Mouse (Mus musculus): ENCODE measurements at regions not wholly inside any gene's neighbourhood (a gene's known extent, or its start where the extent isn't known, plus 50 kb on each side); places are given as distances from the start of the nearest gene placed in this dataset.

DNA sequence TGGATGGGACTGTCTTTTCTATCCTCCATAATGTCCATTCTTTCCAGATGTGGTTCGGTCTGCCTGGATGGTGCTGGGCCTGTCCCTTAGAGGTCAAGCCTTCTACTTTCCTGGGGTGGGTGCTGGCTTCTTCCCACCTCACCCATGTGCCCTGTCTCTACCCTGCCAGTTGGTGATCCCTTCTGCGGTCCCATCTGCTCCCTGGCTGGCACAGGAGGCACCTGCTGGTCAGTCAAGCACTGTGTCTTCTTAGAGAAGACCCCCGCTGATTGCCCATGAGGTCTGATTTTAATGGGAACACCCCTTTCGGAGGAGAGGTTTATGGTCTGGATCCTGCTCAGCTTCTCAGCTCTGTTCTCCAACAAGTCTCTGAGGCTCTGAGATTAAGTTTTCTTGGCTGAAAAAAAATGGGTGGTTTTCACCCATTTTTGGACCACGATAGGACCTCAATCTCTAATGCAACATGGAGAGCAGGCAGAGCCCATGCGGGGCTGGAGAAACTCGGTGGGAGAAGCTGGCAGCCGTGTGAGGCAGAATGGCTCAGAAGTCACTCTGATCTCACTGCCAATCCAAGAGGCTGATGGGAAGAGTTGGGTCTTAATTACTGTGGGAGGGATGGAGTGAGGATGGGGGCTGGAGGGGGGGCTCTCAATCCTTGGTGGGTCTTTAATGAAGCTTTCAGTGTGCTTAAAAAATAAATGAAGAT lies 78.5 kb upstream of the Igsf21 start:
- no peak for DNase-seq (ENCODE audit: low spot score in 2 of 2)

DNA sequence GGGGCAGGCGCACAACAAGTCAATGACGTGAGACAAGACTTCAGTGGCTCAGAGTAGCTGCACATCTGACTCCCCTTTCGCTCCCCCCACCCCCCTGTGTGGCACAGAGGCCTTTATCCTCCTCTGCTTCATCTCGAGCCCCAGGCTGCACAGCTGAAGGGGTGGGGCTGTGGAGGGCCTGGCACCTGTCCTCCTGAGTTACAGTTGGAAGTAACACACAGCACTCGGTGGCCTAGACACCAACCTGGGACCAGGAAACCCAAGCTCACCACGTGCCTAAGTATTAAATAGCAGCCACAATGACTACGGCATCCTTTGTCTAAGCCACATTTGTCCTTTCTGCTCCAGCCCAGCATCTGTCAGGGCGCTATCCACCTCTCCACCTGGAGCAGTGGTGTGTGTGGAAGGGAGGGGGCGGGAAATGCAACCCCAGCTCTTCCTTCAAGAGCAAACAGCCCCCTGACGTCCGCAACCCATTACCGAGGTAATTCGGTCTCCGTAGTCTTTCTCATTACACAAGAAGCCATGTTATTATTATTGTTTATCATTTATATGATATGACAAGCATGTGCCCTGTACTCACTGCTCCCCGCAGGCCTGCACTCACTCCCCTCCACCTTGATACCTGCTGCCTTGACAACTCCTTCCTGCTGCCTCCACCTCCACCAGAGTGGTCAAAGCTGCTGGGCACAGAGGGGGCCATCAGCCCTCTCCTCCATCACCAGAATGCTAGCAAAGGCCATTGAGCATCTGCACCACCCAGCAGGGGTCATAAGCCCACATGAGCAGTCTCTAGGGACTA lies 73.7 kb upstream of the Igsf21 start:
- DNase-seq (ENCODE audit: low spot score in 2 of 2): no peak

DNA sequence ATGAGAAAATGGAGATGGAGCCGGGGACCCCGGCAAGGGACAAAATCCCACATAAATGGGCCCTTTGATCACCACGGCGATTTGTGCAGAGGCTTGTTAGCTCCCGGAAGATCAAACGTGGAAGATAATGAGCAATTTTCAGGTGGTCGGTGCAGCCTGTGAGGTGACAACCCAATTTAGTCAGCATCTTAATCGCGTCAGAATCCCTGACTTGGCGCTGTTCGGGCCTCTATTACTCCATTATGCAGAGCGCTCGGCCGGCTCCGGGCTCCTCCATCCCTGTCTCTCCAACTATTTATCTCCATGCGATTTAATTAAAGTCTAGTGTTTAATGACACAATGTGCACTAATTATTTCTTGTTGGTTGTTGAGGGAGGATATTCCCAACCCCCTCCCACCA lies 66.1 kb upstream of the Igsf21 start:
- DNase-seq (ENCODE audit: low spot score in 2 of 2): no peak

DNA sequence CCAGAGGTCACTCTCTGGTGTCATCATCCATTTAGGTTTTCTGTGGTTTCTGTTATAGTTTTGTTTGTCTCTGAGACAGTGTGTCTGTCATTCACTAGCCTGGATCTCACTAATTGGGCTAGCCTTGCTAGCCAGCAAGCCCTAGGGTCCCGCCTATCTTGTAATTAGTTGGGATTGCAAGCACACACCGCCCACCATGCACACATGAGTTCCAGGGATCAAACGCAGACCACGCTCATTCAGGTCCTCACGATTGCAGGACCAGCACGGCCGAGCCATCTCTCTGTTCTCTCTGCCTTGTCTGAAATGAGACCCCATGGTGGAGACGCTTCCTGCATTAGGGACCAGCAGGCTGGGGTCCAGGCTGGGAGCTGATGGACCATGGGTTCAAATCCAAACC lies 60.9 kb upstream of the Igsf21 start:
- no peak for DNase-seq (ENCODE audit: low spot score in 2 of 2)

DNA sequence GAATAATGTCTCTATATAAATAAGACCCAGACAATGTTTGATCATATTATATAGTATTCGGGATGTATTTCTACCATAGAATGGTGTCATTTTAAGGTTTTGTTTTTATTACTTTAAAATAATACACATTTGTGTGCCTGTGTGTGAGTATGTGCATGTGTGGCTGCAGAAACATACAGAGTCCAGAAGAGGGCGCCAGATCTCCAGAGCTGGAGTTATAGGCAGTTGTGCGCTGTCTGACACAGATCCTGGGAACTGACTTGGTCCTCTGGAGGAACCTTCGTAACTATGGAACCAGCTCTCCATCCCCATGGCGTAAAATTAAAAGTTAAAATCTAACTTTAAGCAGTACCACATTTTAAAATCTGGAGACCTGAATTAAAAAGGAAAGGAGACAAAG lies 58.4 kb upstream of the Igsf21 start:
- DNase-seq (ENCODE audit: low spot score in 2 of 2): no peak

DNA sequence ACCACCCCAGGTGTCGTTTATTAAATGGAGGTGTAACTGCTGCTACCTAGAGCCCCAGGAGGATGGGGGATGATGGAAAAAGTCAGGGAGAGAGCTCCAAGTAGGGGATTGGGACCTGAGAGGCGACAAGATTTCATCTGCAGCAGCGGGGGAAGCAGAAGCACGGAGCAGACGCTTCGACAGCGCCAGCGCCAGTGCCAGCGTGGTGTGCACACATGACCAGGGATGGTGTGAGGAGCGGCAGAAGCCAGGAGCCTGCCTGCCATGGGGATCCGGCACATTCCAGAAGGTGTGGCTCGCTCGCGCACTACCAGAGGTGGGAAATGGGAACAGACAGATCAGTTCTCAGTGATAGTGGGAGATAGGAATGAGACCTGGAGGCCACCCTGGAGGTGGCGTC lies 55.1 kb upstream of the Igsf21 start:
- DNase-seq (ENCODE audit: low spot score in 2 of 2): no peak

DNA sequence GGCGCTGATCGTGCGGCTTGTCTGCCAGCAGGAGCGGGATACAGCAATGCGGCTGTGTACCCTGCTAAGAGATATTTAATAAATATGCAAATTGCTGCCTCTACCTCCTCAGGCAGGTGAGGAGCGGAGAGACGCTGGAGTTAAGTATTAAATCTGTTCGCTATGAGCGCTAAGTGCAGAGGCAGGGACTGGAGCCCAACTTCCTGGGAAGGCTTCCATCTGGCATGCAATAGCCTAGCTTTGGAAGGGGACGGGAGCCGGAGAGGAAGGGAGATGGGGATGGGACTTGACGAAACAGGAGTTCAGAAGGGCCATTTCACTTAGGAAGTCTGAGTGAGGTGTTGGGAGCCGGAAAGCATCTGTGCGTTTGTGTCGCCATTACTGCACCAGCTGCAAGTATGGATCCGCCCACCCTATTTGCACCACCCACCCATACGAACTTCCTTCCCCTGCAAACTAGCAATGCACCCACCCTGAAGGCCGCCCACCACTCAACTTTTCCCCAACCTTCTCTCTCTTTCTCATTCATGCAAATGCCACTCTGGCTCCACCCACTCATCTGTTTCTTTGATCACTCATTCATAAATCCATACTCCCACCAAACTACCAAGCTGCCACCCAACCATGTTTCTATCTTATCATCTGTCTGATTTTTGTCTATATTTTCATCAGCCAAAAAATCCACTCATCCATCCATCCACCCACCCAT lies 51.5 kb upstream of the Igsf21 start:
- DNase-seq (ENCODE audit: low spot score in 2 of 2): peak; percentile 44 to 59
